In the genomic region with DNA sequence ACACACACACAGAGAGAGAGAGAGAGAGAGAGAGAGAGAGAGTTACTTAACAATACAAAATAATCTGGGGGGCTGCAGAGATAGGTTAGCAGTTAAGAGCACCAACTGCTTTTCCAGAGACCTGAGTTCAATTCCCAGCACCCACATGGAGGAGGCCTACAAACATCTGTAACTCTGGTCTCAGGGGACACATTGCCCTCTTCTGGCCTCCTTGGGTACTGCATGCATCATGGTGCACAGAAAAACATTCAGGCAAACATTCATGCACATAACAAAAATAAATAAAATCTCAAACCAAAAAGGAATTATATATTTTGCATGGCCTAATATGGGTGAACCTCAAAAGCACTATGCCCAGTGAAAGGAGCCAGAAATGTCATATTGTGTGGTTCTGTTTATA, we compare ENCODE assay signal across 12 mouse cellular contexts.
DNase-seq lines count a peak whose midpoint lies in the region; ATAC-seq and TF ChIP-seq lines count a peak whose summit lies in the region.
"Had no signal": no experiment of that assay in that cellular context is flagged by ENCODE, and none has a peak within 500 bp of the region (broad histone marks: within the 10 kb centered on the region; RNA-seq: fewer than 3 reads in every experiment).

No protein-coding gene starts in this region.

- no peak overlapping the region for H3K27ac ChIP-seq in kidney, postnatal 0 days
- H3K27ac ChIP-seq in kidney, embryonic 15.5 days, result no peak overlapping the region
- no peak overlapping the region for H3K27ac ChIP-seq in midbrain, embryonic 11.5 days (ENCODE audit: low read depth, low read length)
- H3K27ac ChIP-seq: limb, embryonic 15.5 days had no signal

- H3K9me3 ChIP-seq in kidney, postnatal 0 days (replicated peaks; ENCODE audit: low read length), result no peaks in the 10 kb centered on the region
- no peaks in the 10 kb centered on the region; the same call in 1 of the 2 replicates for H3K9me3 ChIP-seq in kidney, embryonic 15.5 days (replicated peaks)
- no peaks in the 10 kb centered on the region for H3K9me3 ChIP-seq in midbrain, embryonic 11.5 days (ENCODE audit: control insufficient read depth, low read length)
- H3K9me3 ChIP-seq: limb, embryonic 15.5 days had no signal

- H3K27me3 ChIP-seq in kidney, postnatal 0 days (ENCODE audit: insufficient read depth, low read length), result no peaks in the 10 kb centered on the region
- no peaks in the 10 kb centered on the region for H3K27me3 ChIP-seq in kidney, embryonic 15.5 days
- H3K27me3 ChIP-seq in midbrain, embryonic 11.5 days (ENCODE audit: control insufficient read depth, insufficient read depth, low read length), result no peaks in the 10 kb centered on the region
- H3K27me3 ChIP-seq: limb, embryonic 15.5 days had no signal

- no peak overlapping the region for H3K4me3 ChIP-seq in kidney, postnatal 0 days (replicated peaks; ENCODE audit: low read depth, low read length)
- no peak overlapping the region for H3K4me3 ChIP-seq in kidney, embryonic 15.5 days (replicated peaks)
- no peak overlapping the region for H3K4me3 ChIP-seq in midbrain, embryonic 11.5 days (ENCODE audit: low read depth, low read length)
- H3K4me3 ChIP-seq: erythroblast, embryonic 14.5 days; limb, embryonic 15.5 days had no signal

- no peak overlapping the region for H3K4me2 ChIP-seq in kidney, postnatal 0 days (ENCODE audit: low read length)
- H3K4me2 ChIP-seq in kidney, embryonic 15.5 days, result no peak overlapping the region
- no peak overlapping the region for H3K4me2 ChIP-seq in midbrain, embryonic 11.5 days
- H3K4me2 ChIP-seq: limb, embryonic 15.5 days had no signal

- H3K36me3 ChIP-seq in kidney, postnatal 0 days (ENCODE audit: insufficient read depth, low read length), result no peaks in the 10 kb centered on the region
- H3K36me3 ChIP-seq in kidney, embryonic 15.5 days, result no peaks in the 10 kb centered on the region
- H3K36me3 ChIP-seq in midbrain, embryonic 11.5 days (ENCODE audit: control insufficient read depth, insufficient read depth, low read length), result no peaks in the 10 kb centered on the region
- H3K36me3 ChIP-seq: limb, embryonic 15.5 days had no signal

- TF ChIP-seq CTCF in kidney, postnatal 0 days (IDR thresholded peaks at IDR 0.05; ENCODE audit: low read depth), result peak; percentile 51

- no peak overlapping the region for H3K9ac ChIP-seq in kidney, postnatal 0 days (ENCODE audit: low read depth, low read length)
- H3K9ac ChIP-seq in kidney, embryonic 15.5 days, result no peak overlapping the region
- no peak overlapping the region for H3K9ac ChIP-seq in midbrain, embryonic 11.5 days (ENCODE audit: low read length)
- H3K9ac ChIP-seq: limb, embryonic 15.5 days had no signal

- no peaks in the 10 kb centered on the region for H3K4me1 ChIP-seq in kidney, postnatal 0 days (replicated peaks; ENCODE audit: insufficient read depth, low read length)
- H3K4me1 ChIP-seq in kidney, embryonic 15.5 days, result no peaks in the 10 kb centered on the region
- H3K4me1 ChIP-seq in midbrain, embryonic 11.5 days (ENCODE audit: control insufficient read depth, insufficient read depth, low read length), result no peaks in the 10 kb centered on the region
- H3K4me1 ChIP-seq: limb, embryonic 15.5 days had no signal

- DNase-seq in kidney, postnatal 0 days (ENCODE audit: low spot score), result no peak
- DNase-seq in B cell, adult 2 months, result peak; percentile 6 to 12
- DNase-seq in ES-CJ7 (ENCODE audit: low read depth, low spot score) (peak; percentile 31), MN1 (ENCODE audit: low spot score) (no peak)
- DNase-seq in frontal cortex, postnatal 10 days (ENCODE audit: low spot score in 2 of 2), result no peak
- no peak for DNase-seq in midbrain, embryonic 11.5 days (ENCODE audit: low spot score, missing footprints)
- DNase-seq: gastrocnemius, postnatal 10 days; heart, postnatal 14 days had no signal

- no peak for ATAC-seq in kidney, postnatal 0 days (replicated peaks; ENCODE audit: low FRiP score, low read depth)
- ATAC-seq in kidney, embryonic 15.5 days (replicated peaks; ENCODE audit: low FRiP score), result no peak
- peak; percentile 38; the same call in 1 of the 2 replicates for ATAC-seq in megakaryocyte, adult 5-6 weeks (ENCODE audit: poor library complexity, severe bottlenecking)
- no peak for ATAC-seq in midbrain, embryonic 11.5 days (ENCODE audit: low FRiP score)

Comparison
In these comparisons a context has a peak if more than half of its experiments do, and no peak if none do; other contexts are left out.
1. DNase-seq: peak in B cell, adult 2 months (2 of 2) and ES-CJ7 (single experiment); none in kidney, postnatal 0 days (single experiment), frontal cortex, postnatal 10 days (0 of 2), MN1 (single experiment) and midbrain, embryonic 11.5 days (single experiment).